Mouse (Mus musculus): Measurements from ENCODE around the gene Chn1.
A peak's percentile ranks its signal among the peaks of the same experiment; 100 is the strongest.

Chn1 gene

DNA sequence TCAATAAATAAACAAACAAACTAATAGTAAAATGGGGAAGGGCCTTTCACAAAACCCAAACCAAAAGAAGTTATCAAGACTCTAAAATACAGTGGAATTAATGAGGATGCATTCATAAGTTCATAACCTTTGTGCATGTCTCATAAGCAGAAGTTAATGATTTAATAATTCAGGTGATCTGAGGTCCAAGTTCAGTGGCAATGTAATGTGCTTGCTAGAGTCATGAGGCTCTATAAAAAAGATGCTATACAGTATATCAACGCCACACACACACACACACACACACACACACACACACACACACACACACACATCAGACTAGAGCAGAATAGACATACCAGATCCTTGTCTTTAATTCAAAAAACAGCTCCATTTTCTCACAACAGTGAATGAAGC lies 28.8 kb downstream of the Chn1 start:
- DNase-seq (ENCODE audit: low read depth, low spot score), result no peak

DNA sequence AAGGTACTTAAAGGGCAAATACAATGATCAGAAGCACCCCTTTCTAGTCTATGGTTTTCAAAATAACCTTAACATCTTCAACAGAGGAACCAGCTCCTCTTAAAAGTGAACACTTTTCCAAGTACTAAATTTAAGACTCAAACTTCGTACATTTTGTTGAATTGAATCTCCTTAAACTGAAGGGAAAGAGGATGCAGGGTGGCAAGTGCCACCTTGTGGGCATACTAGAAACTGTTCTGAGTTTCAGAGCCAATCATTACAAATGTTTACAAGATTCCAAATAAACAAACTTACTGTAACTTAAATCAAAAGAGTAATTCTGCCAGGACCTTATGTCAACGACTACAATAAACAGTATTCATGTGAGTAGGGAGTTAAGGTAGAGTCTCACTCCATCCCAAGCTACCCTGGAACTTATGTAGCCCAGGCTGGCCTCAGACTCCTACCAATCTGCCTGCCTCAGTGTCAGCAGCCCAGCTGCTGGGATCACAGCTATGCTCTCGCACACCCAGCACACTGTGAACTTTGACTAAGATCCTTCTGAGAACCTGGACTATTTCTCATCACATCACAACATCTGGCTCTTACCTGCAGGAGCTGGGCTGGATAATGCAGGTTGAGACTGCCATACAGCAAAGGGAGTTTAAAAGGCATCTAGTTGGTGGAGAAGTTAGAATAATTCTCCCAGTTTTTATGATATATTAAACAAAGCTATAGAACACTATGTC lies 29.3 kb downstream of the Chn1 start:
- no peak for DNase-seq (ENCODE audit: low read depth, low spot score)

DNA sequence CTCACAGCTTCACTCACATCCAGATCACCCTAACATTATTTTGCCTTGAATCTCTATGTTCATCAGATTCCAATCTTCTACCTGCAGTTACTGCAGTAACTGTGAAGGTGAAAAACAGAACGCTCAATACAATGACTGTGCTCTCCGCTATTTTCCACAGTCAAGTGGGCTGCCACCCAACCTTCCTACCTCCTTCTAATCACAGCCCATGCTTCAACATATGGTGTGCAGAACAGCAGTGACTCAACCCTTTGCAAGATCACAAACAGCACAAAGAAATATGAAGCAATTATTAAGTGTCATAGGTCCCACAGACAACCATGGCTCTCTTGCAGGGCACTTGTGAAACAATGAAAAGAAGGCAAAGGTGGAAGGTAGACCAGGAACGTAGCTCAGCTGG lies 33.9 kb downstream of the Chn1 start:
- no peak for DNase-seq (ENCODE audit: low read depth, low spot score)

DNA sequence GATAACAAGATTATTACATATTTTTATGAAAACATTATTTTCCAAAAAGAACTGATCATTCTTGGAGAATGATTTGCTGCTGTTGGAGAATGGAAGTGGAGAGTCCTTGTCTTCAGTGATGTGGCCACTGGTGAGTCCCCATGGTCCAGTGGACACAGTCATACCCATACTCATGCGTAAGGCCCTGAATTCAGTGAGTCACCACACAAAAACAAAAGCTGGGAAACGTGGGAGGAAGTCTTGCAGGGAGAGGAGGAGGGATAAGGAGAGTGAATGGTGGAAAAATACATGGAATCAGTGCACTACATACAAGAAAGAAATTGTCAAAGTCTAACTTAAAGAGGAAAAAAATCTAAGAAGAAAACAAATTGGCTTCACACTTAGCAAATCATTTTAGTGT lies 47.3 kb downstream of the Chn1 start:
- no peak for DNase-seq (ENCODE audit: low read depth, low spot score)

DNA sequence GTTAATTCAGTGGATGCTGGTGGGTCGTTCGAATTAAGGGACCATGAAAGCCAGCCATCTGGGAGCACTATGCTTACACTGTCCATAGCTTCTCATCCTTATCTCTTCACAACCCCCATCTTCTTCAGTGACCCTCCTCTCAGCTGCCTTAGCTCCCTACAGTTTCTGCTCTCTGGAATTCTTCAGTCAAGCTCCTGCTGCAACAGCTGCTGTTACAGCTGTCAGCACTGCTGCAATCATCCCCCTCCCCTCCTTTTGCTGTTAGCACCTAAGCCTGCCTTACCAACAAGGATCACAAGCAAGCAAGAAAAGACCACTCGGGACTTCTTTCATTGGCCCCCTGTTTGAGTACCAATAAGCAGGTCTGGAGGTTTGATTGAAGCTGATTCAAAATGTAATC lies 50.2 kb downstream of the Chn1 start:
- DNase-seq (ENCODE audit: low read depth, low spot score), result no peak

DNA sequence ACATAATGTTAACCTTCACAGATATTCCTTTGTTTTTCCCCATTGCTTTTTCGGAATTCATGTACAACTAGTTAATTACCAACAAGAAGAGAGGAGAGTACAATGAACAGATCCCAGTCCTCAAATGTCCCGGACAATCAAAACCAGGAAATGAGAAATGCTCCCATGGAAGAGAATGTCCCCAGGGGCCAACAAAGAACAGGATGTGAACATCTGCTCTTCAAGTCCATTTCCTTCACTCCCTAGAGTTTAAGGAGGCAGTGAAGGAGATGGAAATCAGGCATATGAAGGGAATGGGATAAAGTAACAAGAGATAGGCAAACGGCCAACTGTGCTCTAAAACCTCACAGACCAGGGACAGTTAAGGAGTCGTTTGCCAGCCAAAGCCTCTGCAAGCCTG lies 53.3 kb downstream of the Chn1 start:
- peak; percentile 25 for DNase-seq (ENCODE audit: low read depth, low spot score)

DNA sequence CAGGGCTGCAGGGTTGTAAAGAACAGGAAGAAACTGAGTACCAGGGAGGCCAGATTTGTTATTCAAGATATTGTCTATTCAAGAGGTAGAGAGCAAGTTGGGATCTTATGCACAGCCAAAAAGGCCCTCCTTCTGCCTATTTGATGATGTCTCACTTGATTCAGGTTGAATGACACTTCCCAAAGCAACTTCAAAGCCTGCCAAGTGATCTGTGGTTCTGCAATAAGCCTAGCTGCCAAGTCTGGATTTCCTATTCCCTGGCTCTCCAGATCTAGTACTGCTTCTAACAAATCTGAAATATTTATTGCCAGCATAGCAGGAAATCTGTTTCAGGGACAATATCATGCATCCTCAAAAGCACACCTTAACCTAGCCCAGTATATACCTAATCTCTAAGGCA lies 62.7 kb downstream of the Chn1 start:
- DNase-seq (ENCODE audit: low read depth, low spot score), result no peak

DNA sequence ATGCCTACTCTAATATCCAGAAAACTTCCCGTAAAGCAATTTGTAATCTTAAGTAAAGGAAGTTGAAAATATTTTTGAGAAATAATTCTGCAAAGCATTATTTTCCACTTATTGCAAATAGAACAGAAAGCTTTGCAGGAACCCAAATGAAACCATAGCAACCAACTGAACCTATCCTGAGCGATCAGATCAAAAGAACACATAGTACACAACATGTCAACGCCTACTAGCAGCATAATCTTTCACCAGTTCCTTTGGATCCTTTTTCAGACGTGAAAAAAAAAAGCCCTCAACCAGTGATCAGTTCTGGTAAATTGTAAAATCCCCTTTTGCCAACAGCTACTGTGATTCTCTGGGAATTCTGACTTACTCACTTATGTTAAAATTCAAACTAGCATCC lies 82.1 kb downstream of the Chn1 start:
- DNase-seq (ENCODE audit: low read depth, low spot score), result no peak

DNA sequence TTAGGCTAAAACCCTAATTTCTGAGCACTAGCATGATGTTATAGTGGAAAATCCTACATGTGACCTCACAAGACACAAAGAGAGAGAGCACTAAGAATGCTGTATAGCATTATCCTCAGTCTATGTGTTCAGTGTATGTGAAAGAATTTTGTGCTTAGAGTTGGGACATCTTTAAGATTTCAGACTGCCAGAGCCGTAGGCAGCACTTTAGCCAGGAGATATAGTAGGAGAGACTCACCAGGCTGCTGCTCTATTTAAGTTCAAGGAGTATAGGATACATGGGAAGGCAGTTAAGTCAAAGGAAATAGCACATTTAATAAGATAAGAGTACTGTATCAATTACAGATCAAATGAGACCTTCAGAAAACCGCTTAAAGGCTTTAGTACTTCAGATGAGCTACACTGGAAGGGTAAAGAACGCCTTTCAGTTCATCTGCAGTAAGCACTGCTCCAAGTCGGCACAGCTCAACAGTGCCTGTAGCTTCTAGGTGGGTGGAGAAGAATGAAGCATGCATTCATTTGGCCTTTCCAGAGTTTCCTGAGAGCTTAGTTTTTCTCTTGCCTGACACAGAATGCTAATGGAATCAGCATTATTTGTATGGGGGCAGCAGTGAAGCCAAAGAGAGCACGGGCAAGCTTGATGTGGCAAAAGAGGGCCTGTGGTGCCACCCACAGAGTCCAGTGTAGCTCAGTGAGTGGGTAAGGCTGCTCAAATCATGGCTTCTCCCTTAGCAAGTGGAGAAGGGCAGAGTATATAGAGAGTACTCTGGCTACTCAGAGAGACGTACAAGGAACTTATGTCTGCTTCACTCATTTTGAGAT lies 84.2 kb downstream of the Chn1 start:
- DNase-seq (ENCODE audit: low read depth, low spot score), result no peak

DNA sequence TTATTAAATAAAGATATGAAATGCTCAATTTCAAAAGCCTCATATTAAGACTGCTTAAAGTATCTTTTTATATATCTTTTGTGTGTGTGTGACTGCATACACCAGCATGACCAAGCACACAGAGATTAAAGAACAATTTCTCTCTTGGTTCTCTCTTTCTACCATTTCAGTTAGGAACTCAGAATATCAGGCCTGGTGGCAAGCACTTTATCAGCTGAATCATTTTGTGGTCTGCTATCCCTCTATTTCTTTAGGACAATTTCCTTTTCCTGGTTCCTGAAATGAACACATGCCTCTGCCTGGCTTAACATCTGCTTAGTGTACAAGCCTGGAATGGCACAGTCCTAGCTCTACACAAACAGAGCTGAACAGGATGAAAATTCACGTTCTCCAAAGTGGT lies 92.6 kb downstream of the Chn1 start:
- DNase-seq (ENCODE audit: low read depth, low spot score), result no peak

DNA sequence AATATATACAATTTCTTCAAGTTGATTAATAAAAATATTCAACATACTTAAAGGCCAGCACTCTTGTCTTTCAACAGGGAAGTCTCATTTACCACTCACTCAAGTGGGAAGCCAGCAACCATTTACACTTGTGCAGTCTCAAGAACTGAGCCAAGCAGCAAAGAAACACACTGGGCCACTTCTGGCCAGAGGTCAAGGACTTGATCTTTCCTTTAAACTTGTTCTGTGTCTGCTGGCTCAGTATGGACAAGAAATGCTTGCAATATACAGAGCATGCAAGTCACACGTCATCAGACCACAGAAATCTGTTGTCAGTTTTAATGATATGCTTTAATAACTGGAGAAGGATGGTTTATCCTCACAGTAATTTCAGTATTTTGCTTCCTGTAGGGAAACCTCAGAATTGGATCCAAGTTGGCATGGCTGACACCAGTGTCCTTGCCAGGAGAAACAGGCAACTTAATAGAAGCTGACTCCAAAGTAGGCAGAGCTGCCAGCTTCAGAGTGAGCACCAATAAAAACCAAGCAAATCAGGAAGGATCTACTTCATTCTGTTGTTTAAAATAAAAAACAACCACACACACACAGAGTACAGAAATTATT lies 94.6 kb downstream of the Chn1 start:
- no peak for DNase-seq (ENCODE audit: low read depth, low spot score)

DNA sequence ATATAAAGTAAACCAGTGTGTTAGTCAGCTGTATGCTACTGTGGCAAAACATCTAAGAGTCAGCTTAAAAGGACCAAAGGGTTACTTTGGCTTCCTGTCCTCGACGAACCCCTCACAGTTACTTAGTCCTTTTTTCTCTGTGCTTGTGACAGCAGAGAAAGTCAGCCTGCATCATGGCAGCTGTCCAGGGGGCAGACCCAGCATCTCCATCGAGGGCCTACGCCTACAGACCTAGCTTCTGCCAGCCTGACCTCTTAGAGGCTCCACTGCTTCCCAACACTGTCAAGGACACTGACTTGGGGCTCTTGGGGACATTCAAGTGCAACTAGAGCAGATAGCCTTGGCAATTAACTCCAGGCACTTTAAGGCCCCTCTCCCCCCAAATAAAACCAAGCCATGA lies 106.5 kb downstream of the Chn1 start:
- DNase-seq (ENCODE audit: low read depth, low spot score), result no peak

DNA sequence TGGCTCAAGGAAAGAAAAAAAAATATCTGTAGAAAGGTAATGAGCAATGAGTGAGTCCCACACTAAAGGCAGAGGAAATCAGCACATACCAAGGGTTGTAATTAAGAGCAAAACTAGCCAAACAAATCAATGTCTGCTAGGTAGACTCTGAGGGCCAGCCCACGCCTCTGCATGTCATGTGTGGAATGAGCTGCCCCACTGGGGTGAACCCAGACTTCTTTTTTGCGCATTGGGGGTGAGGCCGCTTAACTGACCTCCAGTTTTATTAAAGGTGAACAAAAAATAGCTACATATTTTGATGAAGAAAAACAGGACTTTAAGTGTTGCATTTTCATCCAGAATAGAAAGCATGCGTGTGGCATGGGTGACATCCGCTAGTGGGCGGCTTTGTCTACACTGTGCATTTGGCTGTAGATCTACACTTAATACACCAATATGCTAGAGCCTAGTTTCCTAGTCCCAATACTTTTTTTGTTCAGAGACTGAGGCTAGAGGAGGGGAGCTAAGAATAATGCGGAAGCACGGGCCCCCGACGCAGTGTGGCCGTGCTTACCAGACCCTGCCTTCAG lies 114.5 kb downstream of the Chn1 start:
- DNase-seq (ENCODE audit: low read depth, low spot score), result no peak

DNA sequence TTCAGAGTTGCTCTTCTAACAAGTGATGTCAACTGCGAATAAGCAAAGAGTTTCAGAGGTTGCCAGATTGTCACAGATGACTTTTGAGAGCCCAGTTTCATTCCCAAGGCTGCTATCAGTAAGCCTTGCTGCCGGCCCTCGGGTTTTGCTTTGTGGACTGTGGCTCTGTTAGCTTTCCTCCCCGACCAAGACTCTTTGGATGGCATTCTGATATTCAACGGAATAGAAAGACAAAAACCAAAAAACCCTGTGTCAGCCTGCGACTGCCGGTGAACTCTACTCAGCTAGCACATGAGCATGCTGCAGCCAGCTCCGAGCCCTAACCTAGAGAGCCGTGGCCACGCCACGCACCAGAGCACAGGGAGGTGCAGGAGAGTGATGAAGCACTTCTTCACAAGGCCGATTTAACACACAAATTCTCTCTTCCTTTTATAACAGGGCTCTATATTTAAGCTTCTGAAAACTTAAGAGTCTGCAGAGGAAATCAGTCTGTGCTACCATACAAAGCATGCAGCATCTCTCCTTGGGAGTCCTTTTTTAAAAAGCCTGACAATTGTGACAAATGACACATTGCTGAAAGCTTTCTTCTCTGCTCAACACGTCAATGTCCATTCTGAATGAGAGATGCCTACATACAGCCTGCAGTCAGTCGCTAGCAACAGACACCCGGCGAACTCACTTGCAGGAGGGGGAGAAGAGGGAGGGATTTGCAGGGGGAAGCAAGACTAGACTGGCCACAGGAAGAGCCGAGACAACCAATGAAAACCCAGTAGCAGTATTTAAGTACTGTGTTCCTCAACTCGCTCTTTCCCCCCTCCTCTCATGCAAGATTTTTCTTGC lies 115.2 kb downstream of the Chn1 start:
- no peak for DNase-seq (ENCODE audit: low read depth, low spot score)

DNA sequence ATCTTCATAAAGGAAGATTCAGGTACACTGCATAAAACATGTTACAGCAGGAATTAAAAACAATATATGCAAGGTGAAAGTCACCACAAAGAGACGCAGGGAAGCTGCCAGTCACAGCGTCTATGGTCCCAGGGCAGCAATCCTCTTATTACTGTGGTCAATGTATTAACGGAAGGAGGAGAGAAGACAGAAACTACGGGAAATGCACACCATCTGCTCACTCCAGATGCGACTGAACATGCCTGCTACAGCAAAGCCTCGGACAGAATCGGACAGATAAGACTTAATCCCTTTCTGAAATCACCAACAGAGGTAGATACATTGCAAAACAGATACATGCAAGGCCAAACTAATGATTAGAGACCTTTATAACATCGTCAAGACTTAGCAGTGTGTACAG lies 116.1 kb downstream of the Chn1 start:
- DNase-seq (ENCODE audit: low read depth, low spot score), result no peak

DNA sequence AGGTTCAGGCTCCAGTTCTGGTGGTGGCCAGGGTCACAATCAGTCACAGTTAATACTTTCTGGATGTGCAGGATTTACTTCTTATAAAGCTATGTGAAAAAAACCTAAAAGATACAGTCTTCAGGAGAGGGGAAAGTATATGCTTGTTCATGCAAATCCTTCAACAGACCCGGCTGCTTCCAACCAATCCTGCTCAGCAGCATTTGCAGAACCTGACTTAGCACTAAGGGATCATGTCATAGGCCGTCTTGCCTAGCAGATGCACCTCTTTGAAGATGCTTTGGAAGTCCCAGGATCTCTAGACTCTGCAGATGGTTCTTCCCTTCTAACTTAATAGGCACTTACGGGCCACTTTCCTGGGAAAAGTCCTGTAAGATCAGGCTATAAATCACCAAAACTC lies 117.2 kb downstream of the Chn1 start:
- DNase-seq (ENCODE audit: low read depth, low spot score), result no peak

DNA sequence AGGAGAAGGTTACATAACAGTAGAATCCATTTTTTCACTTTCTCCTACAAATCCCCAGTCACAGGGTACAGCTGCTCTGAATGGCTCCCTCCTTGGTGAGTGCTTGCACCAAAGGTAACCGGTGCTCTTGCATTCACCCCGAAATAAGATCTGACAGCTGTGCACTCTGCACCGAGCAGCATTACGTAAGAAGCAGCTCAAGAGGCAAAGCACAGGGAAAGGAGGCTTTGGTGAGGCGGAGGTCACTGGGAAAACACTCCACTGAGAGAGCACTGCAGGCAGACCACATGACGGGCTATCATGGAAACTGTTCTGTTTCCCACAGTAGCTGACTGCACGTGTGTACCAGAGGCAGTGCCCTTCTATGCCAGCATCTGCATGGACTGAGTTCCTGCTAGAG lies 118.0 kb downstream of the Chn1 start:
- DNase-seq (ENCODE audit: low read depth, low spot score), result no peak

DNA sequence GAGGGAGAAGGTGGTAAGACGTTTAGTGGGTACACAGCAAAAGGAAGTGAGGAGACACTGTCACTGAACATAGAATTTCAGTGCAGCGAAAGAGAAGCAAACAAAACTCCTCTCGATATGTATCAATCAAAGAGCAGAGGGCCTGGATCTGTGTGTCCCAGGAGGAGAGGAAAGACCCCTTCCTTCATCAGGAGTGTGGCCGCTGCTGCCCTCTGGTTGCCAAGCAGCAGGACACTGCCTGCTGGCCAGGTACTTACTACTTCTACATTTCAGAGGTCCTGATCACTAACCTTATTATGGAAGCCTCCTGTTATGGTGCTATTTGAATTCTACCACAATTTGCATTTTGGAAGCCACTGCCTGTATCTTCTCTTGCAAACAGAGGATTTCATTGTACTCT lies 119.5 kb downstream of the Chn1 start:
- DNase-seq (ENCODE audit: low read depth, low spot score), result no peak

DNA sequence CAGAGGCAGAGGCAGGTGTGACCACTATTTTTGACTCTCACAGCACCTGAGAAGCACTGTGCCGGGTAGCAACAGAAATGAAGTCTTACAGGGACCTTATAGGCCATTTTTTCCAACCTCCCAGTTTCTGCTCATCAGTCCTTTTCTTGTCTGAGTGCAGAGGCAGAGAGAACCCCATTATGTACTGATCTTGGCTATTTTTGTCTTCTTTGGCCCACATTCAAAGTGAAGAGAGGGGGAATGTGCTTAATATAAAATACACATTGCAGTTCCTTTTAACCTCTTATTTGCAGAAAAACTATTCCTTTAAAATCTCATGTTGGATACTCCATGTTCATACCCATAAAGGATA lies 120.3 kb downstream of the Chn1 start:
- DNase-seq (ENCODE audit: low read depth, low spot score), result no peak

DNA sequence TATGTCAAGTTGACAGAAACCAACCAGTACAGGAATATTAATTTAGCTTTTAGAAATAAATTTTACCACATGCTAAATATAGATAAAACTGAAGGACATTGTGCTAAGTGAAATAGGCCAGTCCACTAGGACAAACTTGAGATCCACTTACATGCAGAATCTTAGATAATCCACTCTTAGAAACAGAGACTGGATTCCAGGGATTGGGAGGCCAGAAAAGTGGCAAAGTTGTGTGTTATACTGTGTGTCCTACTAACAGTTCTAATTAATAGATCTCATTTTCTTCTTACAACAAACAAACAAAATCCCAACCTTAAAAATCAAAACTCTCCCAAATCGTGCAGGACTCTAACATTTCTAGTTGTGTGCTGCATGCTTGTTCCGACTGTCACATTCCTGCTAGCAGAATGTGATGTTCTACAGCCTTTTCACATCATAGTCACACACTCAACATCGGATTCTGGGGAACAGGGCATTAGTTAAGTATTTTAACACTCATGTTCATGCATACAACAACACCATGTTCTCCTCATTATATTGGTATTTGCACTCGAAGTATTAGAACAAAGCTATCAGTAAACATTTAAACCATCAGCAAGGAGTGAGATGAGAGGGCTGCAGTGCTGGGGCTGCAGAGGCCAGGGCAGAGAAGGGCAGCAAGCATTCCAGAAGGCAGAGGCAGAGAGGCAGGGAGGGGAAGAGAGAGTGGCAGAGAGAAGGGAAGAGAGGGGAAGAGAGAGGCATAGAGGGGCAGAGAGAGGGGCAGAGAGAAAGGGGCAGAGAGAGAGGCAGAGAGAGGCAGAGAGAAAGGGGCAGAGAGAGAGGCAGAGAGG lies 120.9 kb downstream of the Chn1 start:
- no peak for DNase-seq (ENCODE audit: low read depth, low spot score)

DNA sequence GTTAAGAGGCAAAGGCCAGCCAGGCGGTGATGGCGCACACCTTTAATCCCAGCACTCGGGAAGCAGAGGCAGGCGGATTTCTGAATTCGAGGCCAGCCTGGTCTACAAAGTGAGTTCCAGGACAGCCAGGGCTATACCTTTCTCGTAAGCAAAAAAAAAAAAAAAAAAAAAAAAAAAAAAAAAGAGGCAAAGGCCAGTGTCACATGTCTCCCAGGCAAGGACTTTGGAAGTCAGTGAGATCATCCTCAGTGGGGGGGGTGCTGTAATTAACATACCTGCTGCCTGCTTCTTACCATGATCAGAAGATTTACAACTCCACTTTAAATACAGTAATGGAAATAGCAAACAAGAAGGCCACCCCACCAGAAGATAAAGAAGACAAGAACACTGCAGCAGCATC lies 137.5 kb downstream of the Chn1 start:
- DNase-seq (ENCODE audit: low read depth, low spot score), result no peak
